Mouse (Mus musculus) G1E-ER4 (cell line): ENCODE results near the gene Abhd17b. TPM values are rescaled to one million over a fixed set of nuclear protein-coding genes. Genes with fewer than 3 reads are reported as not detected.

Experiments used
- GATA1 ChIP-seq: IDR thresholded peaks from one replicate; pipeline ENCODE4 v1.8.0; 2012; ENCODE audit warnings: low read length, inconsistent platforms
- polyA plus RNA-seq: library from polyadenylated mRNA; stranded (reverse); fragments of >175 nt; gene quantifications from 2 replicates; pipeline ENCODE4 v1.2.3, GENCODE M21; 2012

Abhd17b gene
- polyA plus RNA-seq: 8.0 and 12.4 TPM in 2 replicates

- TF ChIP-seq GATA1: no peak
Measured at GRCm38 (mm10) chr19:21653172-21653981, at the start of gene Abhd17b. TSS of gene Abhd17b (plus strand) at chr19:21653185.

DNA sequence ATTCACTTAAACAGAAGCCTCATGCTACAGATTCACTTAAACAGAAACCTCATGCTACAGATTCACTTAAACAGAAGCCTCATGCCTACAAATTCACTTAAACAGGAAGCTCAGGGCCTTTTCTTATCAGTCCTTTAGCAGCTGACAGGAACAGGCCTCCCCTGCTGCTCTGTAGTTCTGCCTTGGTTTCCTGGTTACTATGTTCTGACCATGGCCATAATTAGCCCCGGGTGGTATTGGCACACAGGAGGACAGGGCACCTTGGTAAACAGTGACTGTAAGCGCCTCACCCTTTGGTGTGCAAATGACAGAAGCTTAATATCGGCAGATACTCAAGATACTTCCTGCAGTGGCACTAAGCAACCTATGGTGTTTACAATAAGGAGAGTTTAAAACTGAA, 49.1 kb upstream of the Abhd17b start:
- TF ChIP-seq GATA1: no peak

GRCm38 (mm10) chr19:21605294-21605693, 47.7 kb upstream of the Abhd17b start:
- TF ChIP-seq GATA1: no peak

DNA sequence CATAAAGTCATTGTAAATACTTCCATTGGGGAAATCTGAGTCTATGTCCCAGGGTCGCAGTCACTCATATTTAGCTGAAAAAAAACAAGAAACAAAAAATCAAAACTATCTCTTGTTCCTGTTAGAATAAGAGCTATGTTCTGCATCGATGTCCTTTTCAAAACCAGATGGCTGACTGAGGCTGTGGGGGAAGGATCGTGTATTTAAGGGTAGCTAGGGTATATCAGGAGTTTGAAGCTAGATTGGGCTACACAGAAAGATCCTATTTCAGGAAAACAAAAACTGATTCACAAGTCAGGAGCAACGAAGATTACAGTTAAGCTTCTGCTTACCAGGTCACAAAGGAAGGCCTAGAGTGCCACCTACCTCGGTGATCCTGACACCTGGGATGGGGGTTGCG, 42.7 kb upstream of the Abhd17b start:
- TF ChIP-seq GATA1: no peak

DNA sequence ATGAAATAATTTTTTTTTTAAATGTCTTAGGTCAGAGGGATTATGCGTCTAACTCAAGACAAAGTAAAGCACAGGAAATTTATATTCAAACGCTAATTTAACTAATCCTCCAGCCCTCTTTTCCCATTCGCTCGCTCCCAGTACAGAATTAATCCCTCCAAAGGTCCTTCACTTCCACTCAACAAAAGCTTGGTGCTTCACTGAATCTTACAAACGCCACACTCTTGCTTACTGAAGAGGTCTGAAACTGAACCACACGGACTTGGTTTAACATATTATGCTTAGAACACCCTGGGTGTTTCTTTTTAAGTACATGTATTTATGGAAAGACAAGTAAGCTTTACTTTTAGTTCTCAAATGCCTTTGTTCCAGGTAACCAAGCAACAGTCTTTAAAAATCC, 41.7 kb upstream of the Abhd17b start:
- no peak for TF ChIP-seq GATA1

GRCm38 (mm10) chr19:21611725-21612575, 41.0 kb upstream of the Abhd17b start:
- TF ChIP-seq GATA1: no peak

DNA sequence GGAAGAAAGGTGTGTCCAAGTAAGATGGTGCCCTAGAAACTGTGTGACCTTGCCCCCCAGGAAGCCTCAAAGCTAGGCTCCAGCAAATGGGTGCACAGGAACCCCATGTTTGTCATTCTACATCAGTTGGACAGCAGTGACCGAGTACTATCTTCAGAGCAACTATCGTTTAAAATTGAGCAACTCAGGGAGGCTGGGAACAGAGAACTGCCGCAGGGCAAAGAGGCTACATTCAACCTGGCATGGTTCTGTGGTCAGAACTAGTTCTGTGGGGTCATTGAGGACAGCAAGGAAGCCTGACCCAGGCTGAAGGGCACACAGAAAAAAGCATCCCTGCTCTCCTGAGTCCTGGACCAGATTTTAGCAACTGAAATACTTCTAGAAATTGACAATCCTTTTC, 37.2 kb upstream of the Abhd17b start:
- no peak for TF ChIP-seq GATA1

- TF ChIP-seq GATA1: no peak
Measured at GRCm38 (mm10) chr19:21623410-21624147, 29.4 kb upstream of the Abhd17b start.

DNA sequence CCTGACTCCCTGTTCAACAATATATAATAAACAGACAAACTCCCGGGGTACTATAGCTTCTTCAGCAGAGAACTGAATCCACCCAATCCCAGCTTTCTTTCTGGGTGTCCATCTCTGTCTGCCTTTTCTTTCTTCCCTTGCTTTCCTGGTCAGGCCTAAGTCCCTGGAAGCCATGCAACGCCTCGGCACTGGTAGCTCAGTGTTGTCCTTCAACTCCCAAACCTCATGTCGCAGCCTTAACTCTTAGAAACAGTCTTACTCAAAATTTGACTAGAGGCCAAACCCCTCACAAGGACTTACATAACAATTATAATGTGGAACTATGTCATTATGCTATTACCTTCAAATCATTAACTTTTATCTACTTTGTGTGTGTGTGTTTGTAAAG, 28.8 kb upstream of the Abhd17b start:
- no peak for TF ChIP-seq GATA1

DNA sequence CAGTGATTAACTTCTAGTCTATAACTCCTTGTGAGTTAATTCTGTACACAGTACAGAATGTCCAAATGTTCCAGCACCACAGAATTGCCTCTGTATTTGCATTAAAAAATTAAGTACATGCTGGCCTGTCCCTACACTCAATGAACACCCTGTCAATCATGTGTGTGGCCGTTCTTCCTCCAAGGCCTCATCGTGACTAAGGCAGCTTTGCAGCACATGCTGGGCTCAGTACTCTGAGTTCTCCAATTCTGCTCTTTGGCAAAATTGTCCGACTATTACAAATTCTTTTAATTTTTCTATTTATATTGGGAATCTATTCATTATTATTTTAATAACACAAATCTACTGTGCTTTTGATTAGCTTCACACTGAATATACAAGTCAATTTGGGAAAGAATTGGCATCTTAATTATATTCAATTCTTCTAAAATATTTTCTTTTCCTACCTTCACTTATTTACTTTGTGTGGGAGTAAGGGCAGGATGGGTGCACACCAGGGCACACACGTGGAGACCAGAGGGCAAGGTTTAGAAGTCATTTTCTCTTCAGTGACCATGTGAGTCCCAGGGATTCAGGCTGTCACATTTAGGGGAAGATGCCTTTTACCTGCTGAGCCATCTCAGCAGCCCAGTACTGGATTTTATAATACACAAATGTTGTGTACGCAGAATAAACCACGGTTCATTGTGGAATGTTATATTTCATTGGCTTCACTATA, 26.6 kb upstream of the Abhd17b start:
- TF ChIP-seq GATA1: no peak

DNA sequence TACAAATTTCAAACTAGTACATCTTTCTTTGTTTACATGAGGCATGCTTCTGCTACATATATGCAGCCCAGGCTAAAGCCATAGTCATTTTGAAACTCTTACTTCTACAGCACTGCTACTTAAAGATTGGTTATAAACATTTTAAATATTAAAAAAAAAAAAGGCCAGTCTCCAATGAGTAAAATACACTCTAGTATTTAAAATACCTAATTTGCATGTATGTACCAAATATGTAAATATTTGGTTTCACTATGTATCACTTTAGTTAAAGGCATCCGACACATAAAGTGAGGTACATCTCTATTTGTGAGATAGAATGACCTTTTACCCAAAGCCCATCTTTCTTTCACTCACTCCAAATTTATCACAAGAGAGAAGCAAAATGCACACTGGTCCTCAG, 24.0 kb upstream of the Abhd17b start:
- TF ChIP-seq GATA1: no peak

DNA sequence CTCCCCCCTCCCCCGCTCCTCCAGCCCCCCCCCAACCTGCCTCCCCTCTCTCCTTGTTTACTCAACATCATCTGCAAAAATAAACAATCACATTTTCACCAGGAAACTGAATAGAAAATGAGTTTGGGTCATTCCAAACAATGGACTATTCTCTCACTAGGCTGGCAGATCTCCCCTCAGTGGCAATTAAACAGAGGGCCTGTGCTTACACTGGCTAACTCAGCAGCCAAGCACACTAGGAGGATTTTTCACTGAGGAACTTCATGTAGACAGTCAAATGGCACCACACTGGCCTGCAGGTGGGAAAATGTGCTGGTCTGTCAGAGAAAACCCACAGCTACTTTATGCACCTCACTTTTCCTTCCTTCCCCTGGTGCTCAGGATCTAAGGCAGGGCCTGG, 23.5 kb upstream of the Abhd17b start:
- TF ChIP-seq GATA1: no peak

GRCm38 (mm10) chr19:21630656-21631331, 22.2 kb upstream of the Abhd17b start:
- no peak for TF ChIP-seq GATA1

DNA sequence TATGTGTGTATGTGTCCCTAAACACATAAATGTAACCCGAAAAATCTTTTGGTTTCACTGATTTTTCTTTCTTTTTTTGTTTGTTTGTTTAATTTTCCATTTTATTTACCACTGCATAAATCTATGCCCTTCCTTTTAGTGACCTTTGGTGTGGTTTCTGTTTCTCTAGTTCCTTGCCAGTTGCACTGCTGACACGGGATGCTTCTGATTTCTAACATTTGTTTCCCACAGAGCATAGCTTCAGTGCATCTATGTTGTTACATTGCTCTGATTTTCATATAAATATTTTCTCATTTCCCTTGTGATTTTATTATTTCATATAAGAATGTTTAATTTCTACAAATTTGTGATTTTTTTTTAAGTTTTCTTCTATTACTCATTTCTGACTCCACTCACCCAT, 17.6 kb upstream of the Abhd17b start:
- no peak for TF ChIP-seq GATA1

- TF ChIP-seq GATA1: no peak
Measured at GRCm38 (mm10) chr19:21636907-21637306, 16.1 kb upstream of the Abhd17b start.

DNA sequence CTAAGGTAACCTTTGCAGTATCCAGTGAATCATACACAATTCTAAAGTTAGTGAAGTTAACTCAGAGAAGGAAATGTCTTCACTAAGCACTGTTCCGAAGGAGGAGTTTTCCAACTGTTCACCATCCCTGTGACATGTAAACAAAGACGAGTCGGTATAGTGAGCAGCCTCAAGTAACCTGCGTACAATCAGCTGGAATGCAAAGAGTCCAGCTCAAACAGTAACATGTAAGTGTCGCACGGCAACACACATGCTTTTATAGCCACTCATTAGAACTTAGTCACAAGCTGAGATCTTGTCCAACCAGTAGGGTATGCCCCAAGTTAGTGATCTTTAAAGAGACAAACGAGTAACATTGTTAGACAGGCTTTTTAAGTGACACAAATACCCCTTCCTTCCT, 15.3 kb upstream of the Abhd17b start:
- no peak for TF ChIP-seq GATA1
